Mouse (Mus musculus): ENCODE results near the gene Erp27. TPM values are rescaled to one million over a fixed set of nuclear protein-coding genes. Genes with fewer than 3 reads are reported as not detected.
A peak's percentile ranks its signal among the peaks of the same experiment; 100 is the strongest.

Erp27 gene
- polyA plus RNA-seq, 1 experiment = 0.18 TPM

DNA sequence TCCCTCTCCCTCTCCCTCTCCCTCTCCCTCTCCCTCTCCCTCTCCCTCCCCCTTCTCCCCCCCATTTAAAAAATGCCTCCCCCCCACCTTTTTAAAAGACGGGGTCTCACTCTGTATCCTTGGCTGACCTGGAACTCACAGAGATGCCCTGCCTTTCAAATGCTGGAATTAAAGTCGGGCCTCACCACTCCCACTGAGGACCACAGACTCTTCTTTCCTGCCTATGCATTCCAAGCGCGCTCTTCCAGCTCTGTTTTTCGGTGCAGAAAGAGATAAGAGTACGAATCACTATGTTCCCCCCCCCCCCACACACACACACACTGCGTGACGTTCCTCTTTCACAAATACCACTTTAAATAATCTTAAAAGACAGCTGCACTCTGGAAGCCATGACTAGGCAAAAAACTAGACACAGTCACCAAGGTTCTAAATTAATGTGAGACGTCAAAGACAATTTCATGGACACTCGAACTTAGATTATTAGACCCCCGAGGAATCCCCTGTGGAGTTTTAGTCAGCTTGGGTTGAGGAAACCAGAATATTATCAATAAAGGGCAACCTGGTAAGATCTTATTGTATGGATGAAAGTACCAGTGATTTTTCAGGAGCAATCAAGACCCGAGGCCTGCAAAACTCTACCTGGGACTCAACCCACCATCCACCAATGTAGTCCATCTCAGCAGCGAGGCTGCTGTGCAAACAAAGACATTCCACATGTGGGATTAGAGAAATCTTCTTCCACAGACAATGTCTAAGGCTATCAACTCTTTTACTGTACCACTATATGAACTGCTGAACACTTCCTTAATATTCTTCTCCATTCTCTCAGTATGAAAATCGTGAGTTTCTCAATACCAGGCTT is 17.6 kb upstream of the Erp27 start:
- no peak for DNase-seq (ENCODE audit: extremely low spot score in 1 of 2, low spot score in 1 of 2)

DNA sequence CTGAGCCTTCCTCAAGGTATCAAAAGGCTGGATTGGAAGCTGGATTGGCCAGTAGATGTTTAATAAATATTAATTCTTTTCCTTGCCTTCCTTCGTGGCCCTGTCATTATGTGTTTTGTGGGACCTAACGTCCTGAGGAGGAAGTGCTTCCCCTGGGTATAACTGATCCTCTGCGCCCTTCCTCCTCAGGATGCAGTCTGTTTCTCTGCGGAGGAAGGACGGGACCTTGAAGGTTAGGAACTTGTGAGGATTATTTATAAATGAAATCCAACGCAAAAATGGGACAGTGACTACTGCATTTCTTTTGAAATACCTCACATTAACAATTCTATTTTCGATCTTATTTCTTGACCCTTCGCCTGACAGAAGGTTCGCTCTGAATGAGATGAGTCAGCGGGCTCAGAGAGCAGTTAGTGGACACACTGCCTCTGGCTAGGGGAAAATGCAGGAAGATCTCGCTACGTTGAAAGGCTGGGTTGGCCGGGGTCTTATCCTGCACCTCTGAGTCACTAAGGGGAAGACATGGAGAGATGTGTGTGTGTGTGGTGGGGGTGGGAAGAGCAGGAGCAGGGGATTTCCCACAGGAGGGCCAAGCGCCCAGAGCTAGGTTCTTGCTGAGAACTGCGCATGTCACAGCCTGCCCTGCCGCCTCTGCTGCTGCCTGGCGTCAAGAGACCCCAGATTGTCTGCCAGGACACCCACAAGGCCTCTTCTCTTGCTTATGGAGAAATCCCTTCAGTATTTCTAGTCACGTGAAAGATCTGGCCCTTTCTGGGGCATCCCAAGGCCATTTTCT is 16.5 kb upstream of the Erp27 start:
- DNase-seq (ENCODE audit: extremely low spot score in 1 of 2, low spot score in 1 of 2) = no peak

DNA sequence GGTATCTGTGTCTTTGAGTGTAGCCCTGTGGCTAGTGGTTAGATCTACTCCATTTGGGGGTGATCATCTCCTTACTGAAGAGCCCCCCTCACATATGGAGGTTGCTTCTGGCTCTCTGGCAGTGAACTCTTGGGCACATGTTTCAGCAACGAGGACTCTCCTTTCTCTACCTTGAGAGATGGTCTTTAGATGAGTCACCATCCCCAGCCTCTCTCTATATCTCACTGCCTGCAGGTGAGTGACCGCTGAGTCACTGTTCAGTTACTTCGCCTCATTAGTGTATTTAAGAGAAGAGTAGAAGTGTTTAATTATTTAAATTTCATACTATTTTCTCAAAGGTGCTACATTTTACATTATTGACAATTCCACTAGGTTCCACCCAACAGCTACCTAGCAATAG is 15.1 kb upstream of the Erp27 start:
- DNase-seq (ENCODE audit: extremely low spot score in 1 of 2, low spot score in 1 of 2) = no peak

GRCm38 (mm10) chr6:136936361-136936760 is 14.4 kb upstream of the Erp27 start:
- no peak for DNase-seq (ENCODE audit: extremely low spot score in 1 of 2, low spot score in 1 of 2)

DNA sequence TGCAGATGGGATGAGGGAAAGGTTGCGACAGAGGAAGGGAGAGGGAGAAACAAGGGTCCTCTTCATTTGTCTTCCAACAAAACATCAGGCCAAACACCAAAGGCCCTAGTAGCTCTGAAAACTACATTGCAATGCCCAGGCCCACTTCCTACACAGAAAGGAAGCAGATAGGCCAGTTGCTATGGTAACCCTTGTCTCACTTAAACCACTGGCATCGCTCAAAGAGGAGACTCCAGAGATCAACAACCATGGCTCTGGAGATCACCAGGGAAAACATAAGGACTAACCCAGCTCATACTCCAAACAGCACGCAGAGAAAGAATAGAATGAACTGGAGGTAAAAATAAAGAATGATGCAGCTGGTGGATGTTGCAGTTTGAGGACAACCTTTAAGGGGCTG is 13.3 kb upstream of the Erp27 start:
- no peak for DNase-seq (ENCODE audit: extremely low spot score in 1 of 2, low spot score in 1 of 2)

DNA sequence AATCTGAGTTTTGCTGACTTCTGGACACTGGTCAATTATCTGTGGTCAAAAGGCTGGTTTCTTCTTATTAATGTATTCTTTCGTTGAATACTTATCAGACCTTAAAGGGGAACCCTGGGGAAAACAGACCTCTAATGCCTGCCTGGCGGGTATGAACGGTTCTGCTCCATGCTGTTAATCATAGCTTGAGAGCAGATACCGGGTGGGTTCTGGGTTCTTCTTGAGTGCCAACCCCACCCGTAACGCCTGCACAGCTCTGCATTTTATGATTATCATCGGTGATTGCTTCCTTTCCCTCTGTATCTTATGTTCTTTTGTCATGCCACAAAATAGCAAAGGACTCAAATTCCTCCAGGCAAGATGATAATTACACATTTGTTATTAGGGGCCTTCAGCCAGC is 12.1 kb upstream of the Erp27 start:
- no peak for DNase-seq (ENCODE audit: extremely low spot score in 1 of 2, low spot score in 1 of 2)

DNA sequence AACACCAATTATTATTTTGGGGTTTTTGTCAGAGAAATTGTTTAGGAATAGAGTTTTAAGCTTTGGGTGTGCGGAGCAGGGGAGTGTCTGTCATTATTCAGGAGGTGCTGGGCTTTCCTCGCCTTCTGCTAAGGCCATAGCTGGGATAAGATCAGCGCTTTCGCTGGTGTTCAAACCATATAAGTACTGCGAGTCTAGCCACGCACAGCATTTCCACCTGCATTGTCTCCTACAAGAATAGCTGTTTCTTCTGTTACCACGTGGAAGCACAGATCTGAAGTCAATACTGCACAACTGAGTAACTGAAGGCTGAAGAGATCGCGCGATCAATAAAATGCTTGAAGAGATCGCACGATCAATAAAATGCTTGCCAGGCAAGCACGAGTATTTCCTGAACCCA is 9.3 kb upstream of the Erp27 start:
- no peak for DNase-seq (ENCODE audit: extremely low spot score in 1 of 2, low spot score in 1 of 2)

GRCm38 (mm10) chr6:136930677-136931076 is 8.7 kb upstream of the Erp27 start:
- no peak for DNase-seq (ENCODE audit: extremely low spot score in 1 of 2, low spot score in 1 of 2)

DNA sequence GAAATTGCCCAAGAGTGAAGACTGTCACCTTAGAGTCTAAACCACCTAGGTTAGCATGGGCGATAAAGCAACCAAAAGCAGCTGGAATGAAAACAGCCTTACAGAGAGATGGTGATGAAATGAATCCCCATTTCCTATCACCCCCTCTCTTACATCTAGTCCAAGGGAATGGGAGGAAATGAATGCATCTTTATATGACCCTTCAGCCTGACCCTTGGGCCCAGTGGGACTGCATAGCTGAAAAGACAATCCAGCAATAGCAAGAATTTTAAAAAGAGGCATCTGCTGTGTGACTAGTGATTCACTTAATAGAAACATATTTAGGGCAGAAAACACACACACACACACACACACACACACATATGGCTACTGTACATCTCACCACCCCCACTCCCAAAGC is 5.6 kb upstream of the Erp27 start:
- DNase-seq (ENCODE audit: extremely low spot score in 1 of 2, low spot score in 1 of 2) = no peak

- DNase-seq (ENCODE audit: extremely low spot score in 1 of 2, low spot score in 1 of 2) = no peak
Observed at GRCm38 (mm10) chr6:136925049-136925448, 3.1 kb upstream of the Erp27 start.

- no peak for DNase-seq (ENCODE audit: extremely low spot score in 1 of 2, low spot score in 1 of 2)
Observed at GRCm38 (mm10) chr6:136923532-136923931, 1.6 kb upstream of the Erp27 start, which contains the start of gene Pde6h. Pde6h (plus strand) TSS chr6:136923832.

DNA sequence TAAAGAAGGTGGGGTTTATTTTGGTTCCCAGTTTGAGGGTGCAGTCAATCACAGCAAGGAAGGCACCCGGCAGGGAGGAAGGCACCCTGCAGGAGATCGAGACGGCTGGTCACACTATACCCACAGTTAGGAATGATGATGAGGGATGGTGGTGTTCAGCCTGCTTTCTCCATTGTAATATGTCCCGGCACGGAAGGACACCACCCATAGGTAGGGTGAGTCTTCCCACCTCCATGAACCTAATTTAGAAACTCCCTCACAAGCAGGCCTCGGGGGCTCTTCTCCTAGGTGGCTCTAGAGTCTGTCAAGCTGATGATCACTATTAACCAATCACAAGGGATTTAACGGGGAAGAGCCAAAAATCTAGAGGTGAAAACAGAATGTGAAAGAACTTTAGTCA is 891 bp upstream of the Erp27 start:
- DNase-seq (ENCODE audit: extremely low spot score in 1 of 2, low spot score in 1 of 2) = no peak

DNA sequence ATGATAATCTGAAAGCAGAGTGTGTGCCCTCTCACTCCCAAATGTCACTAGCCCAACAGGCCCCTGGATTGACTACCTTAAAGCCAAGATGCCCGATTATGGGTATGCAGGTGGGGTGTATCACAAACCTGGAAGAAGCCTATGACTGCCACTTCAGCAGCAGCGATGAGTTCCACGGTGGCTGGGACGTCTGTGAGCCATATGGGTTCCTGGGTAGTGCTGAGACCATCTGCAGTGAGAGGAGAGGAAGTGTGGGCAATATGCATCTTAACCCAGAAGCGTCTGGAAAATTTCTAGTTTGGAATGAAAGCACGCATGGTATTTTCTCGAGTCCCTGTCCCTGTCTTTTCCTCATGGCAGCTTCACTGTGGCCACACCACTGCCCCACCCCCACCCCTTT is 379 bp downstream of the Erp27 start:
- DNase-seq (ENCODE audit: extremely low spot score in 1 of 2, low spot score in 1 of 2) = no peak

DNA sequence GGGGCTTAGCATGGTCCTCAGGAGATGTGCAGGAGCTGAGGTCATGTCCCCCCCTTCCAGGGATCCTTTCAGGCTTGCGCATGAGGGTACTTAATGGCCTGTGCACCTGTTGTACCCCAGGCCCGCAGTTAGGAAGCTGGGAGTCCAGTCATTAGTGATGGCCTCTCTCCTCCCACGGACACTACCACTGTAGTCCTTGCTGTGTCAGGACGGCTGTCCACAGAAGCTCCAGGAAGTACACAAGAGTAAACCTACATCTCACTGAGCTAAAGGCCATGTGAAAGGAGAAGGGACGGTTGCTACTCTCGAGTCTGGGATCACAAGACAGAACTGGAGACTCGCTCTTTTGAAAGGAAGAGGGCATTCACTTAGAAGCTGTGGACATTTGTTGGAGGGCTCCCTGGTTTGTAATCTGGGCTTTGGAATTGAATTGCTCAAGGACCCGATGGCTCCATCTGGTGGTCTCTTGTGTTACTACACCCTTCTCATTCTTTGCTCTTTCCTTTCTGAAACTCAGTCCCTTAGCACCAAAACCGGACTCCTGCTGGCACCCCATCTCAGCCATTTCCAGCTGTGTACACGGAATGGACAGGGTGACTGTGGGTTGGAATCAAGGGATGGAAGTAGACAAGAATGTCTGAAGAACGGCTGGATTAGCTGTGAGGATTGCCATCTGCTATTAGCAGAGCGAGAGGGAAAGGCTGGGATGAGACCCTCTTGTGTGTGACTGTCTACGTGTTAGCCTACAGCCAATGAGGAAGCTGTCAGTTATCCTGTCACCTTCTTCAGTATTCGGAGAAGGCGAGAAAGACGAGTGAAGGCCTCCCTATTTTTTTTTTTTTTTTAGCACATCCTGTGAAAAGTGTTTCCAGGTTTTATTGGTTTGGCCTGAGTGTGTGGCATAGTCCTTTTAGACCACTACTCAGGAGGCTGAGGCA is 1.4 kb downstream of the Erp27 start:
- peak in 1 of 2 experiments; percentile 94 for DNase-seq (ENCODE audit: extremely low spot score in 1 of 2, low spot score in 1 of 2)

- DNase-seq (ENCODE audit: extremely low spot score in 1 of 2, low spot score in 1 of 2) = no peak
Observed at GRCm38 (mm10) chr6:136917885-136918284, 4.1 kb downstream of the Erp27 start.

DNA sequence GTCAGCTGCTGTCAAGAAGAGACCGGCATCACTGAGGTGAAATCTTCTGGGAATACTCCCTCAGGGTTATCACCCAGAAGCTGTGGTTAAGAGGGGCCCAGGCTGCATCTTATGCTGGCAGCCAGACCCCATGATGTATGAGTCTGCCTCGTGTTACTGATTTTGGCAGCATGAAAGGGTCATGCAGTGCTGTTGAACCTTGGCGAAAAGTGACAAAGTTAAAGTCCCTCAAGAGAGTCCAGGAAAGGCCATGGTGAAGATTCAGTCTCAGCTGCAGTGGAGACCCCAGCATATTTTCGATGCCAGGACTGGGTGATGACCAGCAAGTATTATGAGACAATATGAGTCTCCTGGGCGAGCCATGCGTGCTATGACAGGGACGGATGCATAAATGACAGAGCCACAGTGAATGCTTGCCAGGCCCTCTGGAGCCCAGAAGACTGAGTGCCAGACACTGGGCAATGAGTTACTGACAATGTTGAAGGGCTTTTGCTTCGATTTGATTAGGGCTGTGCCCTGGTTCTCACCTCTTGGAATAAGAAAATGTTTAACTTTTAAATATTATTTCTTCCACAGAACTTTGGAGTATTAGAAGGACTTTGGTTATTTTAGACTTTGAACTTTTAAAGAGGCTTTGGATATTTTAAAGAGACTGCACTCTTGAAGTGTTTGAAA is 6.1 kb downstream of the Erp27 start:
- DNase-seq (ENCODE audit: extremely low spot score in 1 of 2, low spot score in 1 of 2) = no peak

DNA sequence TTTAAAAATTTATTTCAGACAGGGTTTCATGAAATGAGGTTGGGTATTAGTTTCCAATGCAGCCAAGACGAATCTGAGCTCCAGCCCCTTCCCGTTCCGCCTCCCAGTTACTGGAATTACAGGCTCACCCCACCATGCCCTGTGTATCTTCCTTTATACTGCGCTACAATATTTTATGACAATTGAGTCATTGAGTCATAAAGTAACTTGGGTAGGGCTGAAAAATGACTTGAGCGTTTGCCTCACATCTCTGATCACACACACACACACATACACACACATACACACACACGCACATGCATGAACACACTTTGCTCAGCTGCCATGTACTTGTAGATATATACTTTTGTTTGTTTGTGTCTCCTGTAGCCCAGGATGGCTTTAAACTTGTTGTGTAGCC is 7.7 kb downstream of the Erp27 start:
- DNase-seq (ENCODE audit: extremely low spot score in 1 of 2, low spot score in 1 of 2) = no peak

GRCm38 (mm10) chr6:136913384-136914126 is 8.4 kb downstream of the Erp27 start:
- no peak for DNase-seq (ENCODE audit: extremely low spot score in 1 of 2, low spot score in 1 of 2)

DNA sequence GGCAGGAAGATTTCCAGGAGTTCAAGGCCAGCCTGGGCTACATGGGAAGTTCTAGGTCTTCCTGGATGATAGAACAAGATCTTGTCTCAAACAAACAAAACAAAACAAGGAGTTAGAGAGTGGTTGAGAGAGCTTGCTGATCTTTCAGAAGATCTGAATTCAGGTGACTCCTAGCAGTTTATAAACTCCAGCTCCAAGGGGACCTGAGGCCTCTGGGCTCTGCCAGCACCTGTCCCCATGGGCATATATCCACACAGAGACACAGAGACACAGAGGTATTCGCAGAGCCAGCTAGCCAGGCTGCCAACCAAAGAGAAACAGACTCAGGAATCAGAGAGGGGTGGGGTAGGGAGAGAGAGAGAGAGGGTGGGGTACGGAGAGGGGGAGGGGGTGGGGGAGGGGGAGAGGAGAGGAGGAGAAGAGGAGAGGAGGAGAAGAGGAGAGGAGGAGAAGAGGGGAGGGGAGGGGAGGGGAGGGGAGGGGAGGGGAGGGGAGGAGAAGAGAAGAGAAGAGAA is 9.2 kb downstream of the Erp27 start:
- no peak for DNase-seq (ENCODE audit: extremely low spot score in 1 of 2, low spot score in 1 of 2)

All from frontal cortex, adult 2 months (tissue).